18 mouse cellular contexts compared by ENCODE assay signal in the genomic region with DNA sequence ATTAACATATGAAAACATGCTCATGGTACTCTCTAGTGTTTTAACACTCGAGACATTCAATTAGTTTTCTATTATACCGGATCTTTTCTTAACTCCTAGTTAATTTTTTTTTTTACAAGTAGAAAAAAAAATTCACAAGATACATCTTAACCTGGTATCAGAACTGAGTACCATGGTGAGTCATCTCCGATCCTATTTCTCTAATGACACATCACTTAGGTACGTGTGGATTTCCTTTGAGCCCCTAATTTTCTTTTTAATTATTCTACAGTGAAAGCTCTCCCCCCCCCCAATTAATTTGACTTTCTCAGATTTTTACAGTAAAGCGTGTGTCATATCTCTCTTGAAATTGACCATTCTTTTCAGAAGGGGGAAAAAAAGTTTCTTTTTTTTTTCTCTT.
DNase-seq lines count a peak whose midpoint lies in the region; ATAC-seq lines count a peak whose summit lies in the region.
"Had no signal": no experiment of that assay in that cellular context is flagged by ENCODE, and none has a peak within 500 bp of the region (broad histone marks: within the 10 kb centered on the region; RNA-seq: fewer than 3 reads in every experiment).

No protein-coding gene starts in this region.

- intact Hi-C loops in heart, postnatal 10 days (cut with DNase I), result no loop called here

- no peak for ATAC-seq in midbrain, embryonic 11.5 days (ENCODE audit: low FRiP score)
- ATAC-seq in midbrain, embryonic 16.5 days, result no peak
- ATAC-seq in midbrain, embryonic 12.5 days (ENCODE audit: low FRiP score, low read depth), result no peak
- ATAC-seq: inflammation-experienced regulatory T-cells, adult 6 months had no signal

- no peaks in the 10 kb centered on the region for H3K9me3 ChIP-seq in midbrain, embryonic 11.5 days (ENCODE audit: control insufficient read depth, low read length)
- no peaks in the 10 kb centered on the region; the same call in 1 of the 2 replicates for H3K9me3 ChIP-seq in midbrain, embryonic 16.5 days (replicated peaks; ENCODE audit: control insufficient read depth, low read length, poor library complexity, severe bottlenecking)
- peaks cover 8% of the 10 kb centered on the region for H3K9me3 ChIP-seq in forebrain, embryonic 10.5 days
- no peaks in the 10 kb centered on the region for H3K9me3 ChIP-seq in midbrain, embryonic 12.5 days
- H3K9me3 ChIP-seq: limb, embryonic 10.5 days had no signal

- H3K27ac ChIP-seq in midbrain, embryonic 11.5 days (ENCODE audit: low read depth, low read length), result peak overlapping the region; percentile 17; the same call in 1 of the 2 replicates
- no peak overlapping the region; the same call in 1 of the 2 replicates for H3K27ac ChIP-seq in midbrain, embryonic 16.5 days (ENCODE audit: low read length)
- H3K27ac ChIP-seq in forebrain, embryonic 10.5 days, result peak overlapping the region; percentile 54
- peak overlapping the region; percentile 46; the same call in 1 of the 2 replicates for H3K27ac ChIP-seq in midbrain, embryonic 12.5 days (replicated peaks)
- H3K27ac ChIP-seq: limb, embryonic 10.5 days had no signal

- WGBS in midbrain, embryonic 11.5 days, result 67% methylated on average over 5 of the region's 5 CpGs
- 40% methylated on average over 5 of the region's 5 CpGs for WGBS in midbrain, embryonic 16.5 days
- WGBS in forebrain, embryonic 10.5 days, result 72% methylated on average over 5 of the region's 5 CpGs
- 53% methylated on average over 5 of the region's 5 CpGs for WGBS in midbrain, embryonic 12.5 days

- no peak overlapping the region for H3K4me2 ChIP-seq in midbrain, embryonic 11.5 days
- no peak overlapping the region for H3K4me2 ChIP-seq in midbrain, embryonic 16.5 days (ENCODE audit: low read length)
- H3K4me2 ChIP-seq in midbrain, embryonic 12.5 days (replicated peaks), result no peak overlapping the region; the same call in 1 of the 2 replicates
- H3K4me2 ChIP-seq: liver, embryonic 11.5 days had no signal

- no peak overlapping the region for H3K9ac ChIP-seq in midbrain, embryonic 11.5 days (ENCODE audit: low read length)
- no peak overlapping the region for H3K9ac ChIP-seq in midbrain, embryonic 16.5 days (ENCODE audit: low read depth, low read length)
- H3K9ac ChIP-seq in midbrain, embryonic 12.5 days (replicated peaks), result no peak overlapping the region
- H3K9ac ChIP-seq: lung, embryonic 14.5 days had no signal

- H3K4me3 ChIP-seq in midbrain, embryonic 11.5 days (ENCODE audit: low read depth, low read length), result no peak overlapping the region
- H3K4me3 ChIP-seq in midbrain, embryonic 16.5 days (ENCODE audit: low read depth, low read length), result no peak overlapping the region
- no peak overlapping the region for H3K4me3 ChIP-seq in forebrain, embryonic 10.5 days
- H3K4me3 ChIP-seq in midbrain, embryonic 12.5 days, result no peak overlapping the region
- H3K4me3 ChIP-seq: erythroblast, embryonic 14.5 days; limb, embryonic 10.5 days had no signal

- 0 out of 2 replicates have a peak, but pooled peaks cover 2% of the 10 kb centered on the region for H3K27me3 ChIP-seq in midbrain, embryonic 11.5 days (ENCODE audit: control insufficient read depth, insufficient read depth, low read length)
- no peaks in the 10 kb centered on the region; the same call in 1 of the 2 replicates for H3K27me3 ChIP-seq in midbrain, embryonic 16.5 days (ENCODE audit: control insufficient read depth, insufficient read depth, low read depth, low read length)
- H3K27me3 ChIP-seq in forebrain, embryonic 10.5 days (ENCODE audit: poor library complexity, severe bottlenecking), result peaks cover 26% of the 10 kb centered on the region
- peaks cover 3% of the 10 kb centered on the region; the same call in 1 of the 2 replicates for H3K27me3 ChIP-seq in midbrain, embryonic 12.5 days

- no peaks in the 10 kb centered on the region for H3K36me3 ChIP-seq in midbrain, embryonic 11.5 days (ENCODE audit: control insufficient read depth, insufficient read depth, low read length)
- no peaks in the 10 kb centered on the region for H3K36me3 ChIP-seq in midbrain, embryonic 16.5 days (ENCODE audit: control insufficient read depth, insufficient read depth, low read length)
- H3K36me3 ChIP-seq in forebrain, embryonic 10.5 days (replicated peaks), result no peaks in the 10 kb centered on the region; the same call in 1 of the 2 replicates
- H3K36me3 ChIP-seq in midbrain, embryonic 12.5 days, result no peaks in the 10 kb centered on the region
- H3K36me3 ChIP-seq: limb, embryonic 10.5 days had no signal

- peaks cover 30% of the 10 kb centered on the region for H3K4me1 ChIP-seq in midbrain, embryonic 11.5 days (ENCODE audit: control insufficient read depth, insufficient read depth, low read length)
- H3K4me1 ChIP-seq in midbrain, embryonic 16.5 days (ENCODE audit: control insufficient read depth, insufficient read depth, low read length), result peaks cover 13% of the 10 kb centered on the region
- peaks cover 61% of the 10 kb centered on the region for H3K4me1 ChIP-seq in forebrain, embryonic 10.5 days
- peaks cover 47% of the 10 kb centered on the region for H3K4me1 ChIP-seq in midbrain, embryonic 12.5 days

- DNase-seq in midbrain, embryonic 11.5 days (ENCODE audit: low spot score, missing footprints), result no peak
- no peak for DNase-seq in forebrain, embryonic 10.5 days (ENCODE audit: extremely low spot score, low spot score)
- DNase-seq in heart, postnatal 10 days, result no peak
- DNase-seq in cerebellum, adult 11-12 months, result no peak
- no peak for DNase-seq in gastrocnemius, adult 18-20 months (ENCODE audit: low spot score)
- DNase-seq: adrenal gland, adult 8-10 months; gastrocnemius, postnatal 36 days; heart, postnatal 14 days; lung, postnatal 4 days; spleen, adult 18-20 months; thymus, adult 2 months had no signal
